Mouse (Mus musculus): ENCODE data around the gene Ptprf.

The Ptprf gene

DNA sequence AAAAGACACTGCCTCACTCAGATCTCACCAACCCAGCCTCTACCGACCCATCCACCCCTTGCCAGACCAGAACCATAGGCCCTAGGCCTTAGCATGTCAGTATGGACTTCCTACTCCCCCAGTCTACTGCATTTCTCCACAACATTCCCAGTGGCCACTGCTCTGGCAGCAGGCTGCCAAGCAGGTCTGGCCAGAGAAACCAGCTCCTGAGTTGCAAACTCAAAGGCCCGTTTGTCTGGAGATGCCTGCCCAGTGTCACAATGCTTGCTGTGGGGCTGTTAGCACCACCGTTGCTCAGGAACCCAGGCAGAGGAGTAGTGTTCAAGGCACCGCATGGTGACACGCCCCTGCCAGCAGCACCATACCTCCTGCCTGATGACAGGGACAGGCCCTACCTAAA, 5.0 kb downstream of the Ptprf start:
- no peak for ATAC-seq (ENCODE audit: low TSS enrichment)

- ATAC-seq (ENCODE audit: low TSS enrichment): no peak
Measured at GRCm38 (mm10) chr4:118282182-118282562, 9.0 kb downstream of the Ptprf start.

- no peak for ATAC-seq (ENCODE audit: low TSS enrichment)
Measured at GRCm38 (mm10) chr4:118281444-118282181, 9.6 kb downstream of the Ptprf start.

DNA sequence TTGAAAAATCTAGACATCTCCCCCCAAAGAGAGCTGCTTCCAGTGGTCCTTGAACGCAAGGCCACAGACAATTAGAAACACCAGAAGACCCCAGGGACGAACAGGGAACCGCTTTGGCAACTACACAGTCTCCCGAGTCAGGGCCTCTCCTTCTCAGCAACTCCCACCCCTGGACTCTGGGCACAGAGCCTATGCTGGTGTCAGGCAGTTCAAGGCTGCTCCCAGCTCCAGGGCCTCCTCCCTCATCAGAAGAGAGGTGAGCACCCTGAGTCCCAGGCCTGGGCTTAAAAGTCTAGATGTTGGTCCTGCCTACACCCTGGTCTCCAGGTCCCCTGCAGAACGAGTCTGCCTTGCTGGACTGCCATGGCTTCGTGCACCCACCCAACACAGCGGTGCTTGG, 10.7 kb downstream of the Ptprf start:
- no peak for ATAC-seq (ENCODE audit: low TSS enrichment)

GRCm38 (mm10) chr4:118276520-118277232, 14.5 kb downstream of the Ptprf start:
- ATAC-seq (ENCODE audit: low TSS enrichment): peak; percentile 68; the same call in 1 of the 2 replicates

GRCm38 (mm10) chr4:118275601-118276519, 15.3 kb downstream of the Ptprf start:
- peak; percentile 34; the same call in 1 of the 2 replicates for ATAC-seq (ENCODE audit: low TSS enrichment)

DNA sequence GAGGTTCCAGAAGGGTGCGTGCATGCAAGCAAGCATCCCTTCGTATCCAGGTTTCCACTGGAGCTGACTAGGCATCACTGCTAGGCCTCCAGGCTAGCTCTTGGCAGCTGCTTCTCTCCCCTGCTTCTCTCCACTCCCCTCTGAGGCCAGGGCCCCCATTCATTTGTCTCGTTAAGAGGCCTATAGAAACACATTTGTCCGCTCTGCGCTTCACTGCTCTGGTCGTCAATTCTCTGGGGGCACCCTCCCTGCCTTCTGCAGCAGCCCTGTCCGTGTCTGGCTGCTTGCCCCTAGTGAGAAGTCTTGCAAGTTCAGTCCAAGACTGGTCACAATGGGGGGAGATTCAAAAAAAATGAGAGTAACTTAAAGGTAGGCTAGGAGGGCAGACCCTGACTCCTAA, 16.7 kb downstream of the Ptprf start:
- ATAC-seq (ENCODE audit: low TSS enrichment): no peak

- no peak for ATAC-seq (ENCODE audit: low TSS enrichment)
Measured at GRCm38 (mm10) chr4:118273998-118274397, 17.2 kb downstream of the Ptprf start.

- no peak for ATAC-seq (ENCODE audit: low TSS enrichment)
Measured at GRCm38 (mm10) chr4:118273545-118273944, 17.7 kb downstream of the Ptprf start.

DNA sequence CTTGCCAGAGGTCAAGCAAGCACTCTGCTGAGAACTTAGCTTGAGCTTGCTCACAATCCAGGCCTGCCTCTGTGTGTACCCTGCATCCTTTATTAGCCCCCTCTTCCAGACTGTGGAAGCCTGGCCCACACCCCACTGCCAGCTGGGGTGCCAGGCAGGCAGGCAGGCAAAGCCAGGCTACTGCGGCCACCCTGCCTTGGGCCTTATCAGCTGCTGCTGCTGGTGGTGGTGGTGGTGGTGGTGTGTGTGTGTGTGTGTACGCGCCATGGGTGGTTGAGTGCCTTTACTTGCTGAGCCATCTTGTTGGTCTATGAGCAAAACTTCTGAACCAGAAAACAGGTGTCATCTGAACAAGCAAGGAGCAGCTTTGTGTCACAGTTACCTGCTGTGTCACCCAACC, 18.3 kb downstream of the Ptprf start:
- no peak for ATAC-seq (ENCODE audit: low TSS enrichment)

DNA sequence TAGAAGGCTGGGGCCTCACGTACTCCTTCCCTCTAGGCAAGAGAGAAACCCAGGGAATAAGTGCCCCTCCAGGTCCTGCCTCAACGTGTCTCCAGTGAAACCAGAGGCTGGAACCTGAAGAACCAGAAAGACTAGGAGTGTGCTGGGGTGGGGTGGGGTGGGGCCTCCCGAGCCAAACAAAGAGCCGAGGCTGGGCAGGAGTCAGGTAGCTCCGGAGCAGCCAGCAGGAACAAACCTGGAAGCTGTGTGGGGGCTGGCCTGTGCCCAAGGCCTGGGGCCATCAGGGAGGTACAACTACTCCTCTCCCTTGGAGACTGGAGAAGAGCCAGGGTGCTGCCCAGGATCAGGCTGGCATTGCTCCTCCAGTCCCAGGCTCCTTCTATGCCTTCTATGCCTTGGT, 18.9 kb downstream of the Ptprf start:
- ATAC-seq (ENCODE audit: low TSS enrichment): no peak

DNA sequence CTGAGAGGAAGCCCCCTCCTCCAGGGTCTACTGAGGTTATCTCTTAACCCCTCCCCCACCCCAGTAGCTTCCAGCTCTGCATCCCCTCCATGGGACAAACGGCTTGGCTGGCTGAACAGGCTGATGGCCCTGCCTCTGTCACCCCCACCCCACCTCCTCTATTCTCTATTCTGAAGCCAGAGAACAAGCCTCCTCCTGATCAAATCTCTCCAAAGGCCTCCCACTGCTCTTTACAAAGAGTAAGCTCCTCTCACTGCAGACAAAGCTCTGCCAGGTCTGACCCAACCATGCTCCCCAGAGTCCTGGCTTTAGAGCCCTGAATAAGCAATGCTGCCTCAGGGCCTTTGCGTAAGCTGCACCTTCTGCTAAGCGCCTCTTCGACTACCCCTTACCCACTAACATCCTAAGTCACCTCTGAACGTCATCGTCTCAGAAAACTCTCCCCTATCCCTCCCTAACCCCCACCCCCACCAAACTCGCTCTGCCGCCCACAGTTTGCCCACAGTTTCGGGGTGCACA, 19.6 kb downstream of the Ptprf start:
- ATAC-seq (ENCODE audit: low TSS enrichment): no peak

DNA sequence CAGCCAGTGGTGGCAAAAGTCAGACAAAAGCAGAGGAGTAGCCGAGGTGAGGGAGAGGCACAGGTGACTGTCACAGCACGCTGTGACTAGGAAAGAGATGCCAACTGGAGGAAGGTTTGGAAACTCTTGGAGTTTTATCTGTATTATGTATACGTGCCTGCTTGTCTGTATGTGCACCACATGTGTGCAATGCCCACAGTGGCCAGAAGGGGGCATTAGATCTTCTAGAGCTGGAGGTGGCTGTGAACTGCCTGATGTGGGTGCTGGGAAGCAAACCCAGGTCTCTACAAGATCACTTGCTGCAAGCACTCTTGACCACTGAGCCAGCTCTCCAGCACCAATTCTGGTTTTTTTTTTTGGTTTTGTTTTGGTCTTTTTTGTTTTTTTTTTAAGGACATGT, 20.5 kb downstream of the Ptprf start:
- no peak for ATAC-seq (ENCODE audit: low TSS enrichment)

GRCm38 (mm10) chr4:118269999-118270398, 21.2 kb downstream of the Ptprf start:
- no peak for ATAC-seq (ENCODE audit: low TSS enrichment)

DNA sequence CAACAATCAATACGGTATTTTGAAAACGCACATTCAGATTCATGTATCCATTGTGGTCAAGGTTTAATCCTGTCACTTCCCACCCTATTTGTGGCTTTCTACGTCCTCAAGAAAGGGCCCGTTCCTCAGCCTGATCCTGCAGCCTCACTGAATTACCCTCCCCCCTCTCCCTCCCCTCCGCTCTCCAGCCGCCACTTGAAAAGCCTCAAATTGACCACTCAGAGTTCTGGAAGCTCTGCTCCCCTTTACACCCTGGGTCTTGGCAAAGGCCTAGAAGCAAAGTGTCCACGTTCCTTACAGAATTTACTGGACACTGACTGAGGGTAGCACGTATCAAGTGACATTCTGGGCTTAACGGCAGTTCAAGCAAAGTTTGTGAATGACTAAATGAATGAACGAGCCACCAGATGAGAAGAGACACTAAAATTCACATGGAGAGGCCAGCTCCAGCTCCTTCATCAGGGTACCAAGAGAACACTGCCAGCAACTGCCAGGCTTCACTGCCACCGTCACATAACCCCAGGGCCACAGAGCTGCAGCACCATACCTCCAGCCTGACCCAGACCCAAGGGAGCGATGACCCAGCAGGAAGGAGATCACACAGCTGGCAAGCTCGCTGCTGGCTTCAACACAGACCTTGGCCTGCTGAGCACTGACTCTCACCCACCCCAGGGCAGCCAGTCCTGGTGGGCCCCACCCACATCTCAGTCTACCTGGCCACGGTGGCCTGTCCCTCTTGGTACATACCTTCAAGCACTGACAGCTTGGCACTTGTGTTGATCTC, 22.6 kb downstream of the Ptprf start:
- no peak for ATAC-seq (ENCODE audit: low TSS enrichment)

- ATAC-seq (ENCODE audit: low TSS enrichment): peak; percentile 55; the same call in 1 of the 2 replicates
Measured at GRCm38 (mm10) chr4:118265557-118265956, 25.6 kb downstream of the Ptprf start.

GRCm38 (mm10) chr4:118261771-118262473, 29.3 kb downstream of the Ptprf start:
- ATAC-seq (ENCODE audit: low TSS enrichment): no peak

- no peak for ATAC-seq (ENCODE audit: low TSS enrichment)
Measured at GRCm38 (mm10) chr4:118261291-118261690, 29.9 kb downstream of the Ptprf start.

- peak; percentile 39 for ATAC-seq (ENCODE audit: low TSS enrichment)
Measured at GRCm38 (mm10) chr4:118260551-118261267, 30.5 kb downstream of the Ptprf start.

Measured in frontal cortex, adult (tissue).